Mouse (Mus musculus): ENCODE results near the gene Cenpv. TPM values are rescaled to one million over a fixed set of nuclear protein-coding genes. Genes with fewer than 3 reads are reported as not detected.
"Not testable (repeated sequence)": the region's sequence is repeated elsewhere in the genome, so short reads cannot be mapped to it uniquely, and the experiment has no call there.

Gene Cenpv
- polyA plus RNA-seq, 1 experiment from 2014 or later = 52.2 TPM

DNA sequence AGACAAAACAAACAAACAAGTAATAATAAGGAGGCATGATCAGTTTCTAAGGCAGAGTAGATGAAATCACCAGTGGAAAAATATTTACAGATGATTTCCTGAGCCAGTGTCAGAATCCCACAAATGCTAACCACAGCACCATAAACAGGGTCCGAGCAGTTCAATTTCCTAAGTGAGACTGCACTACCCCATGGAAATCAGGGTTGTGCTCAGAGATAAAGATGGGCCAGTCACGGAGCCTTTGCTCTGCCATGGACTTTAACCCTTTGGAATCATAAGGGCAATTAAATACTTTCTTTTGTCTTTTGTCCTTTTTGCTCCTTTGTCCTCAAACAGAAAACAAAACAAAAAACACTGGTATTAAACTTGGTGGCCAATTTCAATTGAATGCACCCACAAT is 16.8 kb downstream of the Cenpv start:
- H3K27me3 ChIP-seq = no peaks in the 10 kb centered on the region
- H3K4me2 ChIP-seq = no peak overlapping the region
- H3K36me3 ChIP-seq = peaks cover 40% of the 10 kb centered on the region
- H3K9me3 ChIP-seq = no peaks in the 10 kb centered on the region
- no peak overlapping the region for H3K4me3 ChIP-seq
- no peak overlapping the region for H3K9ac ChIP-seq
- 64% methylated on average over 2 of the region's 2 CpGs for WGBS
- H3K4me1 ChIP-seq (replicated peaks) = no peaks in the 10 kb centered on the region
- no peak for ATAC-seq (ENCODE audit: low read depth)
- H3K27ac ChIP-seq (replicated peaks) = no peak overlapping the region

GRCm38 (mm10) chr11:62518991-62519390 is 20.1 kb downstream of the Cenpv start:
- Histone ChIP-seq H3K9me3 (no peaks in the 10 kb centered on the region), H3K4me1 (replicated peaks) (no peaks in the 10 kb centered on the region), H3K36me3 (peaks cover 10% of the 10 kb centered on the region; the same call in 1 of the 2 replicates), H3K27me3 (no peaks in the 10 kb centered on the region), H3K9ac (no peak overlapping the region), H3K4me2 (no peak overlapping the region), H3K4me3 (no peak overlapping the region), H3K27ac (replicated peaks) (0 out of 2 replicates have a peak overlapping the region, but pooled peaks have one; percentile 9)
- WGBS = 22% methylated on average over 2 of the region's 2 CpGs
- peak; percentile 53 for ATAC-seq (ENCODE audit: low read depth)

- Histone ChIP-seq H3K27me3 (no peaks in the 10 kb centered on the region), H3K4me1 (replicated peaks) (no peaks in the 10 kb centered on the region), H3K4me2 (no peak overlapping the region), H3K9ac (no peak overlapping the region), H3K9me3 (no peaks in the 10 kb centered on the region), H3K4me3 (no peak overlapping the region), H3K36me3 (no peaks in the 10 kb centered on the region), H3K27ac (replicated peaks) (no peak overlapping the region)
- ATAC-seq (ENCODE audit: low read depth) = no peak
- 67% methylated on average over 6 of the region's 6 CpGs for WGBS
Observed at GRCm38 (mm10) chr11:62513311-62513710, 25.8 kb downstream of the Cenpv start.

- H3K9ac ChIP-seq = no peak overlapping the region
- no peak overlapping the region for H3K4me2 ChIP-seq
- no peak overlapping the region for H3K27ac ChIP-seq (replicated peaks)
- H3K36me3 ChIP-seq = no peaks in the 10 kb centered on the region
- H3K9me3 ChIP-seq = no peaks in the 10 kb centered on the region
- no peak for ATAC-seq (ENCODE audit: low read depth)
- H3K4me1 ChIP-seq (replicated peaks) = no peaks in the 10 kb centered on the region
- 89% methylated on average over 8 of the region's 8 CpGs for WGBS
- H3K4me3 ChIP-seq = no peak overlapping the region
- H3K27me3 ChIP-seq = no peaks in the 10 kb centered on the region
Observed at GRCm38 (mm10) chr11:62512529-62513080, 26.5 kb downstream of the Cenpv start.

- Histone ChIP-seq H3K4me1 (replicated peaks) (no peaks in the 10 kb centered on the region), H3K9me3 (no peaks in the 10 kb centered on the region), H3K9ac (no peak overlapping the region), H3K27ac (replicated peaks) (no peak overlapping the region), H3K36me3 (no peaks in the 10 kb centered on the region), H3K4me2 (no peak overlapping the region), H3K4me3 (no peak overlapping the region), H3K27me3 (no peaks in the 10 kb centered on the region)
- no peak for ATAC-seq (ENCODE audit: low read depth)
- WGBS = 76% methylated on average over 13 of the region's 13 CpGs
Observed at GRCm38 (mm10) chr11:62511444-62512202, 27.4 kb downstream of the Cenpv start.

GRCm38 (mm10) chr11:62510956-62511355 is 28.1 kb downstream of the Cenpv start:
- no peaks in the 10 kb centered on the region for H3K4me1 ChIP-seq (replicated peaks)
- no peaks in the 10 kb centered on the region for H3K36me3 ChIP-seq
- H3K27ac ChIP-seq (replicated peaks) = no peak overlapping the region
- no peaks in the 10 kb centered on the region for H3K27me3 ChIP-seq
- no peaks in the 10 kb centered on the region for H3K9me3 ChIP-seq
- no peak overlapping the region for H3K4me3 ChIP-seq
- no peak overlapping the region for H3K9ac ChIP-seq
- no peak overlapping the region for H3K4me2 ChIP-seq
- ATAC-seq (ENCODE audit: low read depth) = no peak
- 85% methylated on average over 5 of the region's 5 CpGs for WGBS

GRCm38 (mm10) chr11:62509571-62509970 is 29.5 kb downstream of the Cenpv start:
- Histone ChIP-seq H3K9ac (no peak overlapping the region), H3K4me2 (no peak overlapping the region), H3K27me3 (no peaks in the 10 kb centered on the region), H3K4me1 (replicated peaks) (no peaks in the 10 kb centered on the region), H3K4me3 (no peak overlapping the region), H3K36me3 (no peaks in the 10 kb centered on the region), H3K9me3 (no peaks in the 10 kb centered on the region), H3K27ac (replicated peaks) (no peak overlapping the region)
- no peak for ATAC-seq (ENCODE audit: low read depth)
- WGBS = 87% methylated on average over 3 of the region's 3 CpGs

- 96% methylated on average over 5 of the region's 5 CpGs for WGBS
- not testable (repeated sequence) for H3K4me3 ChIP-seq; H3K9me3 ChIP-seq; H3K4me2 ChIP-seq; H3K27ac ChIP-seq (replicated peaks); ATAC-seq (ENCODE audit: low read depth); H3K36me3 ChIP-seq; H3K4me1 ChIP-seq (replicated peaks); H3K27me3 ChIP-seq; H3K9ac ChIP-seq
Observed at GRCm38 (mm10) chr11:62508816-62509215, 30.2 kb downstream of the Cenpv start.

GRCm38 (mm10) chr11:62508365-62508764 is 30.7 kb downstream of the Cenpv start:
- not testable (repeated sequence) for H3K4me2 ChIP-seq; H3K9me3 ChIP-seq; H3K4me3 ChIP-seq; H3K27me3 ChIP-seq; H3K27ac ChIP-seq (replicated peaks); H3K4me1 ChIP-seq (replicated peaks); H3K36me3 ChIP-seq; ATAC-seq (ENCODE audit: low read depth); H3K9ac ChIP-seq
- WGBS = 97% methylated on average over 13 of the region's 13 CpGs

DNA sequence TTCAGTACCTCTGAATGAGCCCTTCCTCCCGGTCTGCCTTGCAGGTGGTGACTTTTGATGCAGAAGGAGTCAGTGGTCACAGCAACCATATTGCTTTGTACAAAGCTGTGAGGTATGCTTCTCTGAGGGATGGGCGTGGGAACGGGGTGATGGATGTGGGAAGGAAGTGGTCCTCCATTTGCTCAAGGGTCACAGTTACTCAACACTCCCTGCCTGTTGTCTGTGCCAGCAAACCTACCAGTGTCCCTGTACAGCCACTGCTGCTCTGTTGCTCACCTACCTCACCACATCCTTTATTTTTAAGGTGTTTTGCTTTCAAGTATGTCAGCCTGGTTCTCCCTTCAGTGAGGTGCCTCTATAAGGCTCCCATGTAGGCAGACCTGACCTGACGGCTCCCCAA is 31.4 kb downstream of the Cenpv start:
- no peaks in the 10 kb centered on the region for H3K9me3 ChIP-seq

DNA sequence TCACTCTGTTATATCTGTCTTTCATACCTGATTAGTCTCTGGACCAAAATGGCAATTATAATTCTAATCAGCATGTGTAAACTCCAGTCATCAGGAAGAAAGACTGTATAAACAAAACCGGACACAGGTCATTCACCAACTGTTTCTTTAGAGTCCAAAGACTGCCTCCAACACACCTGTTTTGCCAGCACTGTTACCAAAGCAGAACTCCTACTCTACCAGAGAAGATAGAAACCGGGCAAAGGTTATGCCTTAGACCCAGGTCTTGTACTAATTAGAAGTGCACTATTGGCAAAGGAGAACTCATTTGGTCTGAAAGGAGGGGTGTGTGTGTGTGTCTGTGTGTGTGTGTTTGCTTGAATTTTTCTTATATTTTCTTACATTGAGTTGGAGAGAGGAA is 38.5 kb downstream of the Cenpv start:
- Histone ChIP-seq H3K27ac (replicated peaks) (no peak overlapping the region), H3K36me3 (no peaks in the 10 kb centered on the region), H3K9ac (no peak overlapping the region), H3K27me3 (no peaks in the 10 kb centered on the region), H3K4me1 (replicated peaks) (no peaks in the 10 kb centered on the region), H3K4me3 (no peak overlapping the region), H3K9me3 (no peaks in the 10 kb centered on the region), H3K4me2 (no peak overlapping the region)
- ATAC-seq (ENCODE audit: low read depth) = no peak
- 94% methylated on average over 2 of the region's 2 CpGs for WGBS

More for the DNA sequence above, 31.4 kb downstream of the Cenpv start:
- Histone ChIP-seq H3K9ac (no peak overlapping the region), H3K4me3 (no peak overlapping the region), H3K27ac (replicated peaks) (no peak overlapping the region), H3K4me1 (replicated peaks) (no peaks in the 10 kb centered on the region), H3K36me3 (no peaks in the 10 kb centered on the region), H3K4me2 (no peak overlapping the region), H3K27me3 (no peaks in the 10 kb centered on the region)
- ATAC-seq (ENCODE audit: low read depth) = no peak
- 84% methylated on average over 4 of the region's 4 CpGs for WGBS

DNA sequence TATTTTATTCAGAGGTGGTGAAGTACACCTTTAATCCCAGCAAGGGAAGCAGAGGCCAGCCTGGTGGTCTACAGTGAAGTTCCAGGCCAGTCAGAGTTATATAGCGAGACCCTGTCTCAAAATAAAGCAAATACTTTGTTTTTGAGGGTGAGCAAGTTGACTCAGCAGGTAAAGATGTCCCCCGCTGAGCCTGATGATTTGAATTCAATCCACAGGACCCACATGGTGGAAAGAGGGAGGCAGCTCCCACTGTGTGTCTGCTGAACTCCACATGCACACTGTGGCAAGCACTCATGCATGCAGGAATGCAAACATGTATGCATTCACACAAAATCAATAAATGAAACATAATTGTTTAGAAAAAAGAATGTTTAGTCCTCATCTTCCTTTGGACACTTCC is 40.3 kb downstream of the Cenpv start:
- H3K36me3 ChIP-seq = no peaks in the 10 kb centered on the region
- peaks cover 9% of the 10 kb centered on the region for H3K4me1 ChIP-seq (replicated peaks)
- no peaks in the 10 kb centered on the region for H3K9me3 ChIP-seq
- no peak overlapping the region for H3K27ac ChIP-seq (replicated peaks)
- no peaks in the 10 kb centered on the region for H3K27me3 ChIP-seq
- no peak overlapping the region for H3K4me3 ChIP-seq
- H3K9ac ChIP-seq = no peak overlapping the region
- no peak overlapping the region for H3K4me2 ChIP-seq
- ATAC-seq (ENCODE audit: low read depth) = no peak
- 81% methylated on average over 2 of the region's 2 CpGs for WGBS

GRCm38 (mm10) chr11:62497181-62497580 is 41.9 kb downstream of the Cenpv start:
- H3K9ac ChIP-seq = no peak overlapping the region
- no peaks in the 10 kb centered on the region for H3K27me3 ChIP-seq
- no peak for ATAC-seq (ENCODE audit: low read depth)
- no peak overlapping the region for H3K4me2 ChIP-seq
- no peaks in the 10 kb centered on the region for H3K9me3 ChIP-seq
- WGBS = 51% methylated on average over 3 of the region's 3 CpGs
- no peak overlapping the region for H3K27ac ChIP-seq (replicated peaks)
- no peaks in the 10 kb centered on the region for H3K36me3 ChIP-seq
- no peak overlapping the region for H3K4me3 ChIP-seq
- peaks cover 9% of the 10 kb centered on the region for H3K4me1 ChIP-seq (replicated peaks)

All from neural tube, embryonic 13.5 days (tissue).